Mouse (Mus musculus): ENCODE results near the gene Pelp1. TPM values are rescaled to one million over a fixed set of nuclear protein-coding genes. Genes with fewer than 3 reads are reported as not detected.
A peak's percentile ranks its signal among the peaks of the same experiment; 100 is the strongest.

Gene Pelp1
- polyA plus RNA-seq, 2 experiments = 34.8 to 37.1 TPM

DNA sequence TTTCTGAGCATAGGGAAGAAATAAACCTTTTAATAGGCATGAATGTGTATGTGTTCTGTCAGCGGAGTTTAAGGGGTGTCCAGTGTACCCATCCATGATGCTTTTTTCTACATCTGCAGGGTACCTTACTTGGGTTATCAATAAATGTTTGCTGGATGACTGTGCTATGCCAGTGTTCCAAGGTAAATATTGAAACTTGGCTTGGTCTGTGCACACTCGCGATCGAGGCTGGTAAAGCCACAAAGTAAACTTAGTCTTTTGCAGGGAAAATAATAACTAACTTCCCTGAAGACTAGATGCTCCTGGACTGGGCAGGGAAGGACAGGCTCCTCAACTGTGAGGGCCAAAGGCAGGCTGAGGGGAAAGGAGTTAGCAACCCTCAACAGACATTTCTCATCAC lies 30.8 kb upstream of the Pelp1 start:
- Histone ChIP-seq H3K27ac (replicated peaks; ENCODE audit: low read depth, low read length) (no peak overlapping the region), H3K4me2 (replicated peaks; ENCODE audit: low read depth, low read length, severe bottlenecking) (no peak overlapping the region), H3K4me1 (ENCODE audit: control insufficient read depth, insufficient read depth, low read length) (no peaks in the 10 kb centered on the region), H3K9me3 (ENCODE audit: control insufficient read depth, low read length) (no peaks in the 10 kb centered on the region), H3K4me3 (replicated peaks; ENCODE audit: low read length) (no peak overlapping the region), H3K9ac (ENCODE audit: low read depth, low read length, severe bottlenecking) (no peak overlapping the region), H3K36me3 (ENCODE audit: control insufficient read depth, insufficient read depth, low read length) (peaks cover 55% of the 10 kb centered on the region), H3K27me3 (ENCODE audit: control insufficient read depth, insufficient read depth, low read length) (no peaks in the 10 kb centered on the region)
- no peak for DNase-seq (ENCODE audit: low spot score)
- ATAC-seq (ENCODE audit: low FRiP score, low read depth) = no peak
- no peak for TF ChIP-seq POLR2A (IDR thresholded peaks at IDR 0.05; ENCODE audit: borderline replicate concordance, extremely low read depth, insufficient read depth, insufficient read length)
- WGBS = 85% methylated on average over 4 of the region's 4 CpGs

DNA sequence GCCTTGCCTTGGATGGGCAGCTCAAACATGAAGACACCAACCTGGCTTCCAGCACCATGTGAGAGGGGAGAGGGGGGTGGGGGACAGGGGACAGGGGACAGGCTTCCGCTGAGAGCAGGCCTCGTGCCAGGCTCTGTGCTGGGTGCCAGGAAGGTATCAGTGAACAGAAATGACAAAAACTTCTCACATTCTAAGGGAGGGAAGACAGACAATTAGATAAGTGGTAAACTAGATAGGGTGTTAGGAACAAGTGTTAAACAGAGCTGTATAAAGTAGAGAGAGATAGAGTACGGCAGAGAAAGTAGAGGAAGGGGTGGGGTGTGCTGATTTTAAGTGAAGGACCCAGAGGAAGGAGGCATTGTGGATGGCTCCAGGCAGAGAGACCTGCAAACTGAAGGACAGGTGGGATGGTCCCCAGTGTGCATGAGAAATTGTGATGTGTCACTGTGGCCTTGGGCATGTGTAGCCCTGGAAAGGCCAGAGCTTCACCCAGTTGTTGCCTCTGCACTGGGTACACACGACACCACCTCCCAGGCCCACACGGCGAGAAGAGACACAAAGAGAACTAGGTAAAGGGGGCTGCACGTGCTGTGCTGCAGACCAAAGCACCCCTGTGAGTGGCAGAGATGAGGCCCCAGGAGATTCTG lies 29.0 kb upstream of the Pelp1 start:
- DNase-seq (ENCODE audit: low spot score) (no peak), ATAC-seq (ENCODE audit: low FRiP score, low read depth) (no peak)
- TF ChIP-seq POLR2A (IDR thresholded peaks at IDR 0.05; ENCODE audit: borderline replicate concordance, extremely low read depth, insufficient read depth, insufficient read length) = no peak
- Histone ChIP-seq H3K4me2 (replicated peaks; ENCODE audit: low read depth, low read length, severe bottlenecking) (no peak overlapping the region), H3K9ac (ENCODE audit: low read depth, low read length, severe bottlenecking) (no peak overlapping the region), H3K27ac (replicated peaks; ENCODE audit: low read depth, low read length) (no peak overlapping the region), H3K36me3 (ENCODE audit: control insufficient read depth, insufficient read depth, low read length) (peaks cover 55% of the 10 kb centered on the region), H3K4me1 (ENCODE audit: control insufficient read depth, insufficient read depth, low read length) (peaks cover 1% of the 10 kb centered on the region; the same call in 1 of the 2 replicates), H3K4me3 (replicated peaks; ENCODE audit: low read length) (no peak overlapping the region), H3K9me3 (ENCODE audit: control insufficient read depth, low read length) (no peaks in the 10 kb centered on the region), H3K27me3 (ENCODE audit: control insufficient read depth, insufficient read depth, low read length) (no peaks in the 10 kb centered on the region)
- 91% methylated on average over 7 of the region's 7 CpGs for WGBS

- WGBS = 83% methylated on average over 6 of the region's 6 CpGs
- no peak overlapping the region for H3K27ac ChIP-seq (replicated peaks; ENCODE audit: low read depth, low read length)
- no peaks in the 10 kb centered on the region for H3K27me3 ChIP-seq (ENCODE audit: control insufficient read depth, insufficient read depth, low read length)
- TF ChIP-seq POLR2A (IDR thresholded peaks at IDR 0.05; ENCODE audit: borderline replicate concordance, extremely low read depth, insufficient read depth, insufficient read length) = no peak
- no peak overlapping the region for H3K4me3 ChIP-seq (replicated peaks; ENCODE audit: low read length)
- DNase-seq (ENCODE audit: low spot score) = no peak
- H3K36me3 ChIP-seq (ENCODE audit: control insufficient read depth, insufficient read depth, low read length) = peaks cover 55% of the 10 kb centered on the region
- H3K9me3 ChIP-seq (ENCODE audit: control insufficient read depth, low read length) = no peaks in the 10 kb centered on the region
- no peak overlapping the region for H3K9ac ChIP-seq (ENCODE audit: low read depth, low read length, severe bottlenecking)
- H3K4me2 ChIP-seq (replicated peaks; ENCODE audit: low read depth, low read length, severe bottlenecking) = no peak overlapping the region
- peaks cover 10% of the 10 kb centered on the region for H3K4me1 ChIP-seq (ENCODE audit: control insufficient read depth, insufficient read depth, low read length)
- no peak for ATAC-seq (ENCODE audit: low FRiP score, low read depth)
These were observed 27.6 kb upstream of the Pelp1 start for GRCm38 (mm10) chr11:70437426-70437825.

GRCm38 (mm10) chr11:70435476-70435875 lies 25.6 kb upstream of the Pelp1 start:
- Histone ChIP-seq H3K36me3 (ENCODE audit: control insufficient read depth, insufficient read depth, low read length) (peaks cover 48% of the 10 kb centered on the region), H3K4me2 (replicated peaks; ENCODE audit: low read depth, low read length, severe bottlenecking) (no peak overlapping the region), H3K9ac (ENCODE audit: low read depth, low read length, severe bottlenecking) (peak overlapping the region; percentile 16; the same call in 1 of the 2 replicates), H3K4me3 (replicated peaks; ENCODE audit: low read length) (no peak overlapping the region), H3K27me3 (ENCODE audit: control insufficient read depth, insufficient read depth, low read length) (no peaks in the 10 kb centered on the region), H3K27ac (replicated peaks; ENCODE audit: low read depth, low read length) (no peak overlapping the region), H3K4me1 (ENCODE audit: control insufficient read depth, insufficient read depth, low read length) (peaks cover 17% of the 10 kb centered on the region), H3K9me3 (ENCODE audit: control insufficient read depth, low read length) (no peaks in the 10 kb centered on the region)
- 54% methylated on average over 4 of the region's 5 CpGs for WGBS
- DNase-seq (ENCODE audit: low spot score) (no peak), ATAC-seq (ENCODE audit: low FRiP score, low read depth) (no peak)
- no peak for TF ChIP-seq POLR2A (IDR thresholded peaks at IDR 0.05; ENCODE audit: borderline replicate concordance, extremely low read depth, insufficient read depth, insufficient read length)

DNA sequence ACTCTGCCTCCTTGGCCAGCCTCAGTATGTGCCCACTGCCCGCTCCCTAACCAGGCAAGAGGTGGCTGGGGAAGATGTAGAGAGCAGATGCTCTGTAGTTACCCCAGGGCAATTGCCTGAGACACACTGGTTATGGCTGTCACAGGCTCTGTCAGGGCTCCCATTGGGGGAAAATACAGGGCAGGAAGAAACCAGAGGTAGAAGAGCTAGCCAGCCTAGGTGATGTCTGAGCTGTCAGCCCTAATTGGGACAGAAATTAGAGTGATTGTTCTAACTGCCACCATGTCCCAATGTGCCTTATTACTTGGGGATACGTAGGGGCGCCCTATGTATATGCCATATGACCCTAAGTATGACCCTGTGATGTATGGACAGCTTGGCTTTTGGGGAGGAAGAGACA lies 24.1 kb upstream of the Pelp1 start:
- DNase-seq (ENCODE audit: low spot score) (no peak), ATAC-seq (ENCODE audit: low FRiP score, low read depth) (no peak)
- Histone ChIP-seq H3K9me3 (ENCODE audit: control insufficient read depth, low read length) (no peaks in the 10 kb centered on the region), H3K36me3 (ENCODE audit: control insufficient read depth, insufficient read depth, low read length) (peaks cover 33% of the 10 kb centered on the region), H3K9ac (ENCODE audit: low read depth, low read length, severe bottlenecking) (no peak overlapping the region), H3K27me3 (ENCODE audit: control insufficient read depth, insufficient read depth, low read length) (no peaks in the 10 kb centered on the region), H3K4me1 (ENCODE audit: control insufficient read depth, insufficient read depth, low read length) (peaks cover 17% of the 10 kb centered on the region), H3K4me2 (replicated peaks; ENCODE audit: low read depth, low read length, severe bottlenecking) (peak overlapping the region; percentile 74), H3K27ac (replicated peaks; ENCODE audit: low read depth, low read length) (no peak overlapping the region), H3K4me3 (replicated peaks; ENCODE audit: low read length) (no peak overlapping the region)
- TF ChIP-seq POLR2A (IDR thresholded peaks at IDR 0.05; ENCODE audit: borderline replicate concordance, extremely low read depth, insufficient read depth, insufficient read length) = no peak
- WGBS = 97% methylated on average over 3 of the region's 3 CpGs
